In genomic region chr6:100623922-100624321, GRCm38 (mm10) we compare ENCODE assay signal across 23 mouse cellular contexts. TPM values are rescaled to one million over a fixed set of nuclear protein-coding genes. Genes with fewer than 3 reads are reported as not detected.
DNase-seq lines count a peak whose midpoint lies in the region; ATAC-seq and TF ChIP-seq lines count a peak whose summit lies in the region.
"Had no signal": no experiment of that assay in that cellular context is flagged by ENCODE, and none has a peak within 500 bp of the region (broad histone marks: within the 10 kb centered on the region; RNA-seq: fewer than 3 reads in every experiment).

No protein-coding gene starts in this region.

- no peak for DNase-seq in MEL (ENCODE audit: low read depth, low spot score)
- peak; percentile 73 for DNase-seq in c-Kit-positive CD71-positive TER-119-positive erythroid progenitor cells, embryonic 14.5 days (ENCODE audit: low spot score)
- DNase-seq in liver, embryonic 11.5 days (ENCODE audit: low spot score) = peak; percentile 11
- DNase-seq in liver, postnatal 0 days = no peak
- DNase-seq in gastrocnemius, postnatal 36 days = no peak
- no peak for DNase-seq in left cerebral cortex, postnatal 4 days
- DNase-seq: adrenal gland, postnatal 10 days; B cell, adult 2 months; cerebellum, adult 11 months; cerebellum, adult 9-11 months; heart, postnatal 4 days; kidney, postnatal 36 days; lung, postnatal 4 days; thymus, postnatal 36 days had no signal

- no peak for TF ChIP-seq CTCF in MEL (IDR thresholded peaks at IDR 0.05 in 2 of 3, conservative IDR thresholded peaks at IDR 0.05 in 1 of 3; ENCODE audit: control insufficient read depth in 1 of 3, insufficient read depth in 1 of 3, low read depth in 2 of 3, low read length in 3 of 3, poor library complexity in 1 of 3, severe bottlenecking in 1 of 3)
- no peak for TF ChIP-seq CTCF in liver, postnatal 0 days (IDR thresholded peaks at IDR 0.05; ENCODE audit: low read depth)

- no peaks in the 10 kb centered on the region for H3K27me3 ChIP-seq in MEL (ENCODE audit: control insufficient read depth in 1 of 2, insufficient read depth in 2 of 2, low read length in 2 of 2)
- H3K27me3 ChIP-seq in liver, embryonic 11.5 days (replicated peaks; ENCODE audit: control insufficient read depth, insufficient read depth, low read length) = no peaks in the 10 kb centered on the region
- no peaks in the 10 kb centered on the region for H3K27me3 ChIP-seq in liver, postnatal 0 days (ENCODE audit: insufficient read depth, low read length)
- H3K27me3 ChIP-seq: CH12.LX; embryonic facial prominence, embryonic 15.5 days; kidney, embryonic 15.5 days; lung, embryonic 15.5 days had no signal

- TF ChIP-seq EP300 in MEL (IDR thresholded peaks at IDR 0.05; ENCODE audit: low read depth in 1 of 2, low read length in 2 of 2) = peak; percentile 80 to 87
- peak; percentile 95 for TF ChIP-seq EP300 in liver, postnatal 0 days (IDR thresholded peaks at IDR 0.05; ENCODE audit: low read depth)

- H3K27ac ChIP-seq in MEL (ENCODE audit: control insufficient read depth, low read depth, low read length) = peak overlapping the region; percentile 8; the same call in 1 of the 2 replicates
- no peak overlapping the region for H3K27ac ChIP-seq in liver, embryonic 11.5 days (ENCODE audit: low read depth, low read length)
- H3K27ac ChIP-seq in liver, postnatal 0 days (ENCODE audit: low read depth) = peak overlapping the region; percentile 48; the same call in 1 of the 2 replicates
- H3K27ac ChIP-seq: embryonic facial prominence, embryonic 15.5 days; heart, embryonic 10.5 days; hindbrain, embryonic 14.5 days; kidney, embryonic 15.5 days; lung, embryonic 15.5 days; midbrain, embryonic 10.5 days had no signal

- no peaks in the 10 kb centered on the region for H3K9me3 ChIP-seq in MEL (replicated peaks; ENCODE audit: insufficient read depth, low read length)
- no peaks in the 10 kb centered on the region for H3K9me3 ChIP-seq in liver, embryonic 11.5 days (ENCODE audit: control insufficient read depth, low read length)
- H3K9me3 ChIP-seq in liver, postnatal 0 days (ENCODE audit: low read length) = no peaks in the 10 kb centered on the region
- H3K9me3 ChIP-seq: embryonic facial prominence, embryonic 15.5 days; heart, embryonic 10.5 days; kidney, embryonic 15.5 days; lung, embryonic 15.5 days; midbrain, embryonic 10.5 days had no signal

- no peak for TF ChIP-seq RAD21 in MEL (IDR thresholded peaks at IDR 0.05; ENCODE audit: low read depth, low read length)

- H3K4me3 ChIP-seq in MEL (ENCODE audit: control insufficient read depth in 1 of 2, insufficient read depth in 1 of 2, low read depth in 2 of 2, low read length in 2 of 2) = no peak overlapping the region
- H3K4me3 ChIP-seq in liver, embryonic 11.5 days (ENCODE audit: low read depth, low read length) = no peak overlapping the region
- H3K4me3 ChIP-seq in liver, postnatal 0 days (ENCODE audit: low read depth, low read length) = no peak overlapping the region
- H3K4me3 ChIP-seq: embryonic facial prominence, embryonic 15.5 days; heart, embryonic 10.5 days; kidney, embryonic 15.5 days; lung, embryonic 15.5 days; midbrain, embryonic 10.5 days had no signal

- WGBS in liver, embryonic 11.5 days = 62% methylated on average over 2 of the region's 2 CpGs
- WGBS in liver, postnatal 0 days (ENCODE audit: insufficient replicate concordance) = 53% methylated on average over 2 of the region's 2 CpGs

- no peaks in the 10 kb centered on the region for H3K79me2 ChIP-seq in MEL (ENCODE audit: control insufficient read depth, insufficient read depth, low read length, poor library complexity)

- ATAC-seq in liver, embryonic 11.5 days (replicated peaks; ENCODE audit: low FRiP score) = peak; percentile 69
- ATAC-seq in liver, postnatal 0 days = peak; percentile 58
- ATAC-seq in activated CD4-positive, CD25-positive, alpha-beta regulatory T cell, adult 4 months = no peak
- ATAC-seq: inflammation-experienced regulatory T-cells, adult 6 months had no signal

- no peak overlapping the region for H3K9ac ChIP-seq in MEL (ENCODE audit: control insufficient read depth, low read depth, low read length, poor library complexity, severe bottlenecking)
- H3K9ac ChIP-seq in liver, embryonic 11.5 days (ENCODE audit: low read depth, low read length) = no peak overlapping the region
- H3K9ac ChIP-seq in liver, postnatal 0 days (replicated peaks) = no peak overlapping the region
- H3K9ac ChIP-seq: embryonic facial prominence, embryonic 15.5 days; hindbrain, embryonic 14.5 days; kidney, embryonic 15.5 days; lung, embryonic 15.5 days had no signal

- no peak for TF ChIP-seq POLR2A in MEL (IDR thresholded peaks at IDR 0.05; ENCODE audit: control insufficient read depth in 1 of 2, insufficient read depth in 1 of 2, low read depth in 1 of 2, low read length in 2 of 2, poor library complexity in 1 of 2)

- H3K36me3 ChIP-seq in MEL (ENCODE audit: control insufficient read depth in 1 of 2, insufficient read depth in 2 of 2, low read length in 2 of 2) = peaks cover 0 to 27% of the 10 kb centered on the region in 2 experiments
- H3K36me3 ChIP-seq in liver, embryonic 11.5 days (ENCODE audit: control insufficient read depth, insufficient read depth, low read length) = peaks cover 3% of the 10 kb centered on the region; the same call in 1 of the 2 replicates
- peaks cover 3% of the 10 kb centered on the region; the same call in 1 of the 2 replicates for H3K36me3 ChIP-seq in liver, postnatal 0 days (replicated peaks; ENCODE audit: insufficient read depth, low read length)
- H3K36me3 ChIP-seq: embryonic facial prominence, embryonic 15.5 days; lung, embryonic 15.5 days had no signal

- H3K4me1 ChIP-seq in MEL (ENCODE audit: control insufficient read depth in 1 of 2, insufficient read depth in 2 of 2, low read length in 2 of 2) = peaks cover 22 to 27% of the 10 kb centered on the region in 2 experiments
- H3K4me1 ChIP-seq in liver, embryonic 11.5 days (replicated peaks; ENCODE audit: control insufficient read depth, insufficient read depth, low read length) = peaks cover 9% of the 10 kb centered on the region
- H3K4me1 ChIP-seq in liver, postnatal 0 days (ENCODE audit: insufficient read depth) = peaks cover 13% of the 10 kb centered on the region
- H3K4me1 ChIP-seq: midbrain, embryonic 10.5 days had no signal

- intact Hi-C loops in gastrocnemius, postnatal 36 days (cut with DNase I) = no loop called here
- intact Hi-C loops in left cerebral cortex, postnatal 4 days (cut with DNase I) = no loop called here

- no peak overlapping the region for H3K4me2 ChIP-seq in liver, embryonic 11.5 days
- peak overlapping the region; percentile 37 for H3K4me2 ChIP-seq in liver, postnatal 0 days (ENCODE audit: low read depth, low read length)
- H3K4me2 ChIP-seq: embryonic facial prominence, embryonic 15.5 days; hindbrain, embryonic 14.5 days; kidney, embryonic 15.5 days; lung, embryonic 15.5 days had no signal

TF ChIP-seq in MEL, 35 proteins besides CTCF, POLR2A, EP300 and RAD21 (continues in another document):
- no peak for TF ChIP-seq MXI1 (IDR thresholded peaks at IDR 0.05; ENCODE audit: low read depth, low read length)
- no peak for TF ChIP-seq MYC (IDR thresholded peaks at IDR 0.05; ENCODE audit: low read depth, low read length)
- TF ChIP-seq POLR2AphosphoS5 (IDR thresholded peaks at IDR 0.05; ENCODE audit: borderline replicate concordance, low read depth, low read length) = no peak
- TF ChIP-seq ZC3H11A (IDR thresholded peaks at IDR 0.05; ENCODE audit: low read depth, low read length) = no peak
- peak; percentile 74 for TF ChIP-seq ETS1 (IDR thresholded peaks at IDR 0.05; ENCODE audit: low read depth, low read length)
- no peak for TF ChIP-seq NRF1 (IDR thresholded peaks at IDR 0.05; ENCODE audit: insufficient read depth, low read depth, low read length, poor library complexity, severe bottlenecking)
- TF ChIP-seq ELF1 (IDR thresholded peaks at IDR 0.05; ENCODE audit: low read depth, low read length) = no peak
- no peak for TF ChIP-seq ZMIZ1 (IDR thresholded peaks at IDR 0.05; ENCODE audit: low read depth, low read length)
- TF ChIP-seq BHLHE40 (IDR thresholded peaks at IDR 0.05; ENCODE audit: borderline replicate concordance, low read depth, low read length) = no peak; the same call in 1 of the 2 replicates
- no peak for TF ChIP-seq ZNF384 (IDR thresholded peaks at IDR 0.05; ENCODE audit: low read depth, low read length)
- TF ChIP-seq RCOR1 (IDR thresholded peaks at IDR 0.05; ENCODE audit: low read depth, low read length) = peak; percentile 61; the same call in 1 of the 2 replicates
- no peak for TF ChIP-seq TBP (IDR thresholded peaks at IDR 0.05; ENCODE audit: low read depth, low read length)
- TF ChIP-seq MAX (IDR thresholded peaks at IDR 0.05; ENCODE audit: low read length) = no peak
- TF ChIP-seq SIN3A (IDR thresholded peaks at IDR 0.05; ENCODE audit: low read length) = no peak
- no peak for TF ChIP-seq CHD2 (IDR thresholded peaks at IDR 0.05; ENCODE audit: low read length)
- no peak for TF ChIP-seq JUND (IDR thresholded peaks at IDR 0.05; ENCODE audit: low read depth, low read length)
- TF ChIP-seq HCFC1 (IDR thresholded peaks at IDR 0.05; ENCODE audit: low read depth, low read length) = no peak
- no peak for TF ChIP-seq USF1 (IDR thresholded peaks at IDR 0.05; ENCODE audit: low read depth, low read length)
- no peak for TF ChIP-seq POLR2AphosphoS2 (IDR thresholded peaks at IDR 0.05; ENCODE audit: low read length)
- TF ChIP-seq UBTF (IDR thresholded peaks at IDR 0.05; ENCODE audit: borderline replicate concordance, insufficient read depth, low read depth, low read length) = no peak
- no peak for TF ChIP-seq NELFE (IDR thresholded peaks at IDR 0.05; ENCODE audit: low read depth, low read length)
- no peak for TF ChIP-seq MEF2A (IDR thresholded peaks at IDR 0.05; ENCODE audit: extremely low read depth, insufficient replicate concordance, low read depth, low read length, poor library complexity, severe bottlenecking)
- no peak for TF ChIP-seq KAT2A (conservative IDR thresholded peaks at IDR 0.05; ENCODE audit: low read depth, low read length)
- TF ChIP-seq MYB (IDR thresholded peaks at IDR 0.05; ENCODE audit: low read depth, low read length) = no peak
- TF ChIP-seq TAL1 (IDR thresholded peaks at IDR 0.05; ENCODE audit: low read length) = peak; percentile 36; the same call in 1 of the 2 replicates

RNA-seq across cellular contexts. Expression of gene Shq1, which starts 47.0 kb away (rescaled TPM):
- total RNA-seq in MEL (2012; rRNA removed) = 21.1 and 23.5 TPM in 2 replicates
- 10 to 100 TPM in 1 of 2 experiments, not detected in 1; 20.2 TPM for polyA plus RNA-seq in MEL (2012; ENCODE audit: insufficient read depth in 1 of 2, insufficient read length in 2 of 2, low read depth in 1 of 2, low replicate concordance in 2 of 2, missing spikeins in 1 of 2)
- 23.6 and 28.6 TPM in 2 replicates for polyA plus RNA-seq in liver, embryonic 11.5 days (2014; fragmentation: Nextera tagmentation; extraction: Ambion mirVana)
- 6.4 TPM in 2 replicates for polyA plus RNA-seq in liver, postnatal 0 days (2015; fragmentation: Nextera tagmentation; extraction: Ambion mirVana)
- 1 to 10 TPM; 1.5 to 1.8 TPM for total RNA-seq in gastrocnemius, postnatal 36 days (2021)
- 1 to 10 TPM; 7.8 to 9.5 TPM for total RNA-seq in left cerebral cortex, postnatal 4 days (2021)
- 1 to 10 TPM; 7.1 to 7.7 TPM for polyA plus RNA-seq in activated CD4-positive, CD25-positive, alpha-beta regulatory T cell, adult 4 months (2017; shearing (Covaris generic))

Comparison
In these comparisons a context has a peak if more than half of its experiments do, and no peak if none do; other contexts are left out.
1. DNase-seq: peak in c-Kit-positive CD71-positive TER-119-positive erythroid progenitor cells, embryonic 14.5 days (single experiment) and liver, embryonic 11.5 days (single experiment); none in MEL (single experiment), liver, postnatal 0 days (single experiment), gastrocnemius, postnatal 36 days (0 of 2) and left cerebral cortex, postnatal 4 days (single experiment).